Mouse (Mus musculus) hindbrain, embryonic 10.5 days (tissue): ENCODE results near the gene Hoxd12. TPM values are rescaled to one million over a fixed set of nuclear protein-coding genes. Genes with fewer than 3 reads are reported as not detected.

Experiments
- DNase-seq: peaks from one replicate; pipeline ENCODE4 v3.0.0-alpha.2; 2017; ENCODE audit warnings: low spot score
- H3K27ac ChIP-seq: fragments of 300-500 bp; sonication (generic); 2 replicates; pipeline ENCODE4 v1.5.1; 2016; ENCODE audit warnings: mild to moderate bottlenecking, moderate library complexity
- H3K27me3 ChIP-seq: fragments of 300-500 bp; sonication (generic); 2 replicates; pipeline ENCODE4 v1.6.1; 2016; ENCODE audit warnings: mild to moderate bottlenecking; ENCODE audit not compliant: poor library complexity, insufficient read depth, severe bottlenecking
- H3K36me3 ChIP-seq: fragments of 300-500 bp; sonication (generic); 2 replicates; pipeline ENCODE4 v1.6.1; 2016; ENCODE audit warnings: mild to moderate bottlenecking, moderate library complexity
- H3K4me1 ChIP-seq: fragments of 300-500 bp; sonication (generic); replicated peaks from 2 replicates; pipeline ENCODE4 v1.6.1; 2016; ENCODE audit warnings: mild to moderate bottlenecking
- H3K4me3 ChIP-seq: fragments of 300-500 bp; sonication (generic); 2 replicates; pipeline ENCODE4 v1.5.1; 2016; ENCODE audit warnings: mild to moderate bottlenecking, moderate library complexity
- H3K9me3 ChIP-seq: fragments of 300-500 bp; sonication (generic); 2 replicates; pipeline ENCODE4 v1.6.1; 2016; ENCODE audit warnings: mild to moderate bottlenecking, moderate library complexity
- WGBS: fragments of 180-500 bp; shearing (Covaris S2); methylation state at CpG from one replicate; pipeline ENCODE4 v1.1.7; 2016; 5-methylcytosine and 5-hydroxymethylcytosine counted together
- polyA plus RNA-seq: library from polyadenylated mRNA; unstranded; fragments of >200 nt; fragmentation: Nextera tagmentation; extraction: Ambion mirVana; gene quantifications from 2 replicates; pipeline ENCODE4 v1.2.1, GENCODE M21; 2016

Hoxd12 gene
- polyA plus RNA-seq, 1 experiment from 2014 or later, result not detected

DNA sequence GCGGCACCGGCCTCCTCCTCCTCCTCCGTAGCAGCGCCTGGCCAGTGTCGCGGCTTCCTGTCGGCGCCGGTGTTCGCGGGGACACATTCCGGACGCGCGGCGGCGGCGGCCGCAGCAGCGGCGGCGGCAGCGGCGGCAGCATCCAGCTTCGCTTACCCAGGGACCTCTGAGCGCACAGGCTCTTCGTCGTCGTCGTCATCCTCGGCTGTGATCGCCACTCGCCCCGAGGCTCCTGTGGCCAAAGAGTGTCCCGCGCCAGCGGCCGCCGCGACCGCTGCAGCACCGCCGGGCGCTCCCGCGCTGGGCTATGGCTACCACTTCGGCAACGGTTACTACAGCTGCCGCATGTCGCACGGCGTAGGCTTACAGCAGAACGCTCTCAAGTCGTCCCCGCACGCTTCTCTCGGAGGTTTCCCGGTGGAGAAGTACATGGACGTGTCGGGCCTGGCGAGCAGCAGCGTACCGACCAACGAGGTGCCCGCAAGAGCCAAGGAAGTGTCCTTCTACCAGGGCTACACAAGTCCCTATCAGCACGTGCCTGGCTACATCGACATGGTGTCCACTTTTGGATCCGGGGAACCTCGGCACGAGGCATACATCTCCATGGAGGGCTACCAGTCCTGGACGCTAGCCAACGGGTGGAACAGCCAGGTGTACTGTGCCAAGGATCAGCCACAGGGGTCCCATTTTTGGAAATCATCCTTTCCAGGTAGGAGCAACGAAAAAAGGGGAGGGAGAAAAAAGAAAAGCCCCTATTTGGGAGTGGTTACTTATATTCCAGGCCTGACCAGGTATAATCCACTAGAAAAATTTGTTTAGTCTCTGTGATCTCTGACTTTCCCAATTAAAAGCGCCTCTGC, 6.2 kb upstream of the Hoxd12 start:
- Histone ChIP-seq H3K4me1 (peaks cover 19% of the 10 kb centered on the region), H3K27ac (no peak overlapping the region), H3K36me3 (no peaks in the 10 kb centered on the region), H3K27me3 (peaks cover 100% of the 10 kb centered on the region), H3K4me3 (peak overlapping the region; percentile 49), H3K9me3 (no peaks in the 10 kb centered on the region)
- under 1% methylated on average over 74 of the region's 74 CpGs for WGBS
- peak; percentile 75 for DNase-seq

DNA sequence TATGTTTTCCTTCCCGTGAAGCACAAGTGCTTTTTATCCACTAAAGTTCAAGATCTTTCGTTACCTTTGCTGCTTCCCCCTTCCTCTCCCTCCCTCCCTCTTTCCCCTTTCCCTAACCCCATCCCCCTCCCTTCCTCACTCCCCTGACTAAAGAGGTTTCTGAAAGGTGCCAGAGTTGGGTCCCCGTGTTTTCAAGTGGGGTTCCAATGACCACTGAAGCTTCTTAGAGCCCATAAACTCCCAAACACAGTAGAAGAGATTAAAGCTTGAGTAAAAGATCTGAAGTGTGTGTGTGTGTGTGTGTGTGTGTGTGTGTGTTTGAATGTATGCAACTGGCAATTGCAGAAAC, 5.6 kb upstream of the Hoxd12 start:
- H3K4me3 ChIP-seq, result no peak overlapping the region
- no peaks in the 10 kb centered on the region for H3K36me3 ChIP-seq
- H3K27me3 ChIP-seq, result peaks cover 100% of the 10 kb centered on the region
- 2% methylated on average over 3 of the region's 3 CpGs for WGBS
- no peaks in the 10 kb centered on the region for H3K9me3 ChIP-seq
- peaks cover 19% of the 10 kb centered on the region for H3K4me1 ChIP-seq
- H3K27ac ChIP-seq, result no peak overlapping the region
- DNase-seq, result peak; percentile 20

DNA sequence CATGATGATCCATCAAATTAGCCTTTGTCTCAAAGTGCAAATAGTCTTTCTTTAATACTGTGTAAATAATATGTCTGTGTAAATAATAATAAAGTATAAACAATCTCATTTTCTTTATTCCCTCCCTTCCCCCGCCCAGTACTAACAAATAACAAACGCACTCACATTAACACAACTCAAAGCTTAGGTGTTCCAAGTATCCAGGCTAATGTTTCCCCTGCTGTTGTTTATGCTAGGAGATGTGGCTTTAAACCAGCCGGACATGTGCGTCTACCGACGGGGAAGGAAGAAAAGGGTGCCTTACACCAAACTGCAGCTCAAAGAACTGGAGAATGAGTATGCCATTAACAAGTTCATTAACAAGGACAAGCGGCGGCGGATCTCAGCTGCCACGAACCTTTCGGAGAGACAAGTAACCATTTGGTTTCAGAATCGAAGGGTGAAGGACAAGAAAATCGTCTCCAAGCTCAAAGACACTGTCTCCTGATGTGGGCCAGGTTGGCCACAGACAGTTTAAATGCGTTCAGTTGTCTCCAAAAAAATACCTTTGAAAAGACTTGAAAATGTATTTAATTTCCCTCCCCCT, 5.1 kb upstream of the Hoxd12 start:
- Histone ChIP-seq H3K36me3 (no peaks in the 10 kb centered on the region), H3K4me1 (peaks cover 19% of the 10 kb centered on the region), H3K9me3 (no peaks in the 10 kb centered on the region), H3K27ac (no peak overlapping the region), H3K4me3 (no peak overlapping the region), H3K27me3 (peaks cover 100% of the 10 kb centered on the region)
- WGBS, result 2% methylated on average over 14 of the region's 14 CpGs
- peak; percentile 53 for DNase-seq

- no peaks in the 10 kb centered on the region for H3K9me3 ChIP-seq
- H3K4me3 ChIP-seq, result no peak overlapping the region
- H3K27ac ChIP-seq, result no peak overlapping the region
- H3K36me3 ChIP-seq, result no peaks in the 10 kb centered on the region
- peaks cover 21% of the 10 kb centered on the region for H3K4me1 ChIP-seq
- 1% methylated on average over 3 of the region's 3 CpGs for WGBS
- DNase-seq, result peak; percentile 8
- peaks cover 100% of the 10 kb centered on the region for H3K27me3 ChIP-seq
These were observed 4.1 kb upstream of the Hoxd12 start for GRCm38 (mm10) chr2:74670632-74671188.

DNA sequence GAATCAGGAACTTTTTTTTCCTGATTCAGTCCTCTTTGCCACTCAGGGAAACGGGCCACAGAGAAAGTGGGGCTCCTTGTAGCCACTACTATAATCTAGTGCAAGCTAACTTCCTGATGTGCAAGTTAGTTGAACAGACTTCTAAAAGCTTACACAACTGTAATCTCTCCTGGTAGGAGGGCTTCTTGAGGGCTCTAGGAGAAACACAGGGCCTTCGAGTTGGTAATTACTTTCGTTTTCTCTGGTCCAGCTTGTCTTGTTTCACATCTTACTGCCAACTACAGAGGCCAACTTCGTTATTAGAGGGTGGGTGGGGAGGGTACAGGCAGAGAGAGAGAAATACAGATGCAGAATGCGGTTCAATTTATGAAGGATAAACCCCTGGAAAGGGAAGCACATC, 3.0 kb upstream of the Hoxd12 start:
- DNase-seq, result peak; percentile 27
- no peaks in the 10 kb centered on the region for H3K36me3 ChIP-seq
- H3K27me3 ChIP-seq, result peaks cover 100% of the 10 kb centered on the region
- H3K4me1 ChIP-seq, result peaks cover 21% of the 10 kb centered on the region
- H3K4me3 ChIP-seq, result no peak overlapping the region
- no peak overlapping the region for H3K27ac ChIP-seq
- 2% methylated on average over 5 of the region's 5 CpGs for WGBS
- no peaks in the 10 kb centered on the region for H3K9me3 ChIP-seq

GRCm38 (mm10) chr2:74672481-74673362, 2.1 kb upstream of the Hoxd12 start:
- Histone ChIP-seq H3K27me3 (peaks cover 100% of the 10 kb centered on the region), H3K27ac (no peak overlapping the region), H3K4me3 (peak overlapping the region; percentile 34), H3K4me1 (peaks cover 20% of the 10 kb centered on the region), H3K9me3 (no peaks in the 10 kb centered on the region), H3K36me3 (no peaks in the 10 kb centered on the region)
- WGBS, result 1% methylated on average over 40 of the region's 40 CpGs
- peak; percentile 83 for DNase-seq

- 2% methylated on average over 24 of the region's 24 CpGs for WGBS
- DNase-seq, result peak; percentile 48
- H3K4me3 ChIP-seq, result no peak overlapping the region
- no peaks in the 10 kb centered on the region for H3K36me3 ChIP-seq
- H3K4me1 ChIP-seq, result peaks cover 9% of the 10 kb centered on the region; the same call in 1 of the 2 replicates
- H3K27me3 ChIP-seq, result peaks cover 100% of the 10 kb centered on the region
- H3K27ac ChIP-seq, result no peak overlapping the region
- no peaks in the 10 kb centered on the region for H3K9me3 ChIP-seq
These were observed 883 bp upstream of the Hoxd12 start for GRCm38 (mm10) chr2:74673835-74674425.

- no peak overlapping the region for H3K27ac ChIP-seq
- H3K36me3 ChIP-seq, result no peaks in the 10 kb centered on the region
- H3K27me3 ChIP-seq, result peaks cover 100% of the 10 kb centered on the region
- H3K4me3 ChIP-seq, result no peak overlapping the region
- WGBS, result 3% methylated on average over 24 of the region's 24 CpGs
- H3K4me1 ChIP-seq, result peaks cover 9% of the 10 kb centered on the region; the same call in 1 of the 2 replicates
- H3K9me3 ChIP-seq, result no peaks in the 10 kb centered on the region
- DNase-seq, result peak; percentile 45
These were observed 961 bp downstream of the Hoxd12 start for GRCm38 (mm10) chr2:74675666-74676282.

DNA sequence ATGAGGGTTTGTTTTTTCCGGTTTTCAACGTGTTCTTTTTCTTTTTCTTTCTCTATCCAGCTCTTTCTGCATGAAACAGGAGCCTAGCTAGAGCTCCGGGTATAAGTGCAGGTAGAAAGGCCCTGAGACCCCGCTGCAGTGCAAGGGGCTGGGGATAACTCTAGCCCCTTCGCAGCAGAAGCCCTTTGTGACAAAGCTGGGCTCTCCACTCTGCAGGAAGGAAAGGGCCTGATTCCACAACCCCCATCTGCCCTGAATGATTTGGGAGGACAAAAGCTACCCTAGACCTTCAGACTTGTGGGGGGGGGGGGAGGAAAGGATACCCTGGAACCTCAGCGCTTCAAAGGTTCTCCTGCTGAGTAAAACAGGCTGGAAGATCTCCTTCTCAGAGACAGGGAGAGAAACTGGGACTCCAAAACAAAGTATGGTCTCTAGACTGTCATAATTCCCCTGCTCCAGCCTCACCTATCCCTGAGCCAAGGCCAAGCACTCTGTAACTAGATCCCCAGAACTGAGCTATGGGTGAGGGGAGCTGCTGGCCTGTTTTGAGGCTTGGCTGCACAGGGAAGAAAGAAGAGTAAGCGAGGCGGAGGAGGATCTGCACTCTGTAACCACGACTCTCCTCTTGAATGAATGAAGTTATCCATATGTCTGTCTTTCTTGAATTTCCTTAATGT, 1.7 kb downstream of the Hoxd12 start:
- H3K9me3 ChIP-seq, result no peaks in the 10 kb centered on the region
- H3K27ac ChIP-seq, result no peak overlapping the region
- H3K4me1 ChIP-seq, result peaks cover 10% of the 10 kb centered on the region
- 2% methylated on average over 9 of the region's 9 CpGs for WGBS
- DNase-seq, result peak; percentile 41
- no peak overlapping the region for H3K4me3 ChIP-seq
- no peaks in the 10 kb centered on the region for H3K36me3 ChIP-seq
- peaks cover 100% of the 10 kb centered on the region for H3K27me3 ChIP-seq

- Histone ChIP-seq H3K4me1 (peaks cover 16% of the 10 kb centered on the region), H3K27ac (no peak overlapping the region), H3K4me3 (no peak overlapping the region), H3K9me3 (no peaks in the 10 kb centered on the region), H3K36me3 (no peaks in the 10 kb centered on the region), H3K27me3 (peaks cover 100% of the 10 kb centered on the region)
- WGBS, result 16% methylated on average over 2 of the region's 2 CpGs
- DNase-seq, result peak; percentile 36
These were observed 2.3 kb downstream of the Hoxd12 start for GRCm38 (mm10) chr2:74677106-74677505.

GRCm38 (mm10) chr2:74678891-74679595, 4.2 kb downstream of the Hoxd12 start, which contains the start of gene Hoxd11:
TSS of gene Hoxd11 (plus strand) at chr2:74679557.
- Histone ChIP-seq H3K4me1 (peaks cover 19% of the 10 kb centered on the region), H3K27ac (no peak within 1 kb of the TSS), H3K36me3 (no peaks in the 10 kb centered on the region), H3K4me3 (no peak within 1 kb of the TSS), H3K9me3 (no peaks in the 10 kb centered on the region), H3K27me3 (peaks cover 100% of the 10 kb centered on the region)
- WGBS, result 2% methylated on average over 15 of the region's 15 CpGs
- DNase-seq, result no peak
